Mouse (Mus musculus) MEL (cell line): ENCODE data around the gene 2310022A10Rik. TPM values are rescaled to one million over a fixed set of nuclear protein-coding genes. Genes with fewer than 3 reads are reported as not detected.

ENCODE experiments used
- DNase-seq: peaks from one replicate; pipeline ENCODE4 v3.0.0; 2011; ENCODE audit warnings: low read depth, low spot score
- H3K27ac ChIP-seq: 2 replicates; pipeline ENCODE4 v1.5.1; 2012; ENCODE audit warnings: low read depth, mild to moderate bottlenecking, control low read depth, low read length, moderate library complexity; ENCODE audit not compliant: control insufficient read depth
- H3K27me3 ChIP-seq, 2 experiments: fragments of 150-350 bp in 1 of 2; sonication (generic) in 1 of 2; 2 replicates each; pipeline ENCODE4 v1.6.1; 2012; ENCODE audit warnings: low read length in 2 of 2, mild to moderate bottlenecking in 2 of 2, improper control_type of control experiment in 1 of 2, moderate library complexity in 1 of 2; ENCODE audit not compliant: insufficient read depth in 2 of 2, control insufficient read depth in 1 of 2
- H3K36me3 ChIP-seq, 2 experiments: 2 replicates each; pipeline ENCODE4 v1.6.1; 2012 to 2014; ENCODE audit warnings: low read length in 2 of 2, improper control_type of control experiment in 1 of 2, inconsistent platforms in 1 of 2, mild to moderate bottlenecking in 1 of 2; ENCODE audit not compliant: insufficient read depth in 2 of 2, control insufficient read depth in 1 of 2
- H3K4me1 ChIP-seq, 2 experiments: fragments of 150-350 bp in 1 of 2; sonication (generic) in 1 of 2; 2 replicates each; pipeline ENCODE4 v1.6.1; 2012; ENCODE audit warnings: low read length in 2 of 2, improper control_type of control experiment in 1 of 2, mild to moderate bottlenecking in 1 of 2; ENCODE audit not compliant: insufficient read depth in 2 of 2, control insufficient read depth in 1 of 2
- H3K4me3 ChIP-seq, 2 experiments: fragments of 150-350 bp in 1 of 2; sonication (generic) in 1 of 2; 2 replicates each; pipeline ENCODE4 v1.5.1; 2012; ENCODE audit warnings: low read depth in 2 of 2, low read length in 2 of 2, mild to moderate bottlenecking in 2 of 2, moderate library complexity in 2 of 2, control low read depth in 1 of 2, improper control_type of control experiment in 1 of 2; ENCODE audit not compliant: control insufficient read depth in 1 of 2, insufficient read depth in 1 of 2
- H3K79me2 ChIP-seq: 2 replicates; pipeline ENCODE4 v1.6.1; 2012; ENCODE audit warnings: mild to moderate bottlenecking, low read length, moderate library complexity; ENCODE audit not compliant: control insufficient read depth, poor library complexity, insufficient read depth
- H3K9ac ChIP-seq: 2 replicates; pipeline ENCODE4 v1.6.1; 2012; ENCODE audit warnings: low read depth, mild to moderate bottlenecking, control low read depth, low read length, moderate library complexity; ENCODE audit not compliant: control insufficient read depth, poor library complexity, severe bottlenecking
- H3K9me3 ChIP-seq: fragments of 150-350 bp; sonication (generic); replicated peaks from 2 replicates; pipeline ENCODE4 v1.6.1; 2012; ENCODE audit warnings: mild to moderate bottlenecking, low read length, improper control_type of control experiment, moderate library complexity; ENCODE audit not compliant: insufficient read depth
- BHLHE40 ChIP-seq: IDR thresholded peaks from 2 replicates; pipeline ENCODE4 v1.6.1; 2012; ENCODE audit warnings: low read depth, mild to moderate bottlenecking, inconsistent platforms, low read length, improper control_type of control experiment, borderline replicate concordance
- ELF1 ChIP-seq: IDR thresholded peaks from 2 replicates; pipeline ENCODE4 v1.6.1; 2014; ENCODE audit warnings: low read depth, mild to moderate bottlenecking, inconsistent platforms, low read length, improper control_type of control experiment, moderate library complexity
- EP300 ChIP-seq, 2 experiments: IDR thresholded peaks; 2 replicates each; pipeline ENCODE4 v1.6.1; 2011; ENCODE audit warnings: improper control_type of control experiment in 2 of 2, low read length in 2 of 2, low read depth in 1 of 2, mild to moderate bottlenecking in 1 of 2
- ETS1 ChIP-seq: IDR thresholded peaks from 2 replicates; pipeline ENCODE4 v1.6.1; 2012; ENCODE audit warnings: low read depth, mild to moderate bottlenecking, inconsistent platforms, low read length, improper control_type of control experiment, moderate library complexity
- GATA1 ChIP-seq: IDR thresholded peaks from 2 replicates; pipeline ENCODE4 v1.6.1; 2011; ENCODE audit warnings: low read depth, low read length, improper control_type of control experiment
- JUND ChIP-seq: IDR thresholded peaks from 2 replicates; pipeline ENCODE4 v1.6.1; 2011; ENCODE audit warnings: low read depth, mild to moderate bottlenecking, improper control_type of control experiment, low read length
- MAX ChIP-seq: IDR thresholded peaks from 2 replicates; pipeline ENCODE4 v1.6.1; 2011; ENCODE audit warnings: low read length, improper control_type of control experiment
- MAZ ChIP-seq: IDR thresholded peaks from 2 replicates; pipeline ENCODE4 v1.6.1; 2012; ENCODE audit warnings: low read depth, mild to moderate bottlenecking, inconsistent platforms, low read length, improper control_type of control experiment
- MEF2A ChIP-seq: IDR thresholded peaks from 2 replicates; pipeline ENCODE4 v1.6.1; 2014; ENCODE audit warnings: low read depth, mild to moderate bottlenecking, inconsistent platforms, low read length, improper control_type of control experiment; ENCODE audit not compliant: poor library complexity, insufficient replicate concordance, severe bottlenecking; ENCODE audit errors: extremely low read depth
- MXI1 ChIP-seq: IDR thresholded peaks from 2 replicates; pipeline ENCODE4 v1.6.1; 2011; ENCODE audit warnings: mild to moderate bottlenecking, low read depth, low read length, improper control_type of control experiment
- MYB ChIP-seq: IDR thresholded peaks from 2 replicates; pipeline ENCODE4 v1.6.1; 2011; ENCODE audit warnings: mild to moderate bottlenecking, low read depth, low read length, improper control_type of control experiment
- NELFE ChIP-seq: IDR thresholded peaks from 2 replicates; pipeline ENCODE4 v1.6.1; 2011; ENCODE audit warnings: low read depth, low read length, improper control_type of control experiment
- NRF1 ChIP-seq: IDR thresholded peaks from 2 replicates; pipeline ENCODE4 v1.6.1; 2014; ENCODE audit warnings: low read depth, mild to moderate bottlenecking, inconsistent platforms, low read length, improper control_type of control experiment, moderate library complexity; ENCODE audit not compliant: poor library complexity, insufficient read depth, severe bottlenecking
- POLR2A ChIP-seq, 2 experiments: IDR thresholded peaks; 2 replicates each; pipeline ENCODE4 v1.6.1; 2011 to 2012; ENCODE audit warnings: low read length in 2 of 2, mild to moderate bottlenecking in 2 of 2, control low read depth in 1 of 2, improper control_type of control experiment in 1 of 2, low read depth in 1 of 2, moderate library complexity in 1 of 2; ENCODE audit not compliant: control insufficient read depth in 1 of 2, insufficient read depth in 1 of 2, poor library complexity in 1 of 2
- POLR2AphosphoS2 ChIP-seq: IDR thresholded peaks from 2 replicates; pipeline ENCODE4 v1.6.1; 2011; ENCODE audit warnings: low read length, improper control_type of control experiment
- RCOR1 ChIP-seq: IDR thresholded peaks from 2 replicates; pipeline ENCODE4 v1.6.1; 2012; ENCODE audit warnings: low read depth, mild to moderate bottlenecking, inconsistent platforms, low read length, improper control_type of control experiment
- SIN3A ChIP-seq: IDR thresholded peaks from 2 replicates; pipeline ENCODE4 v1.6.1; 2012; ENCODE audit warnings: low read length, improper control_type of control experiment, inconsistent platforms
- TBP ChIP-seq: IDR thresholded peaks from 2 replicates; pipeline ENCODE4 v1.8.0; 2011; ENCODE audit warnings: low read depth, low read length, improper control_type of control experiment
- TCF12 ChIP-seq: IDR thresholded peaks from 2 replicates; pipeline ENCODE4 v1.6.1; 2014; ENCODE audit warnings: low read depth, mild to moderate bottlenecking, inconsistent platforms, low read length, improper control_type of control experiment, moderate library complexity
- USF2 ChIP-seq, 2 experiments: IDR thresholded peaks; 2 replicates each; pipeline ENCODE4 v1.6.1; 2011 to 2012; ENCODE audit warnings: improper control_type of control experiment in 2 of 2, low read length in 2 of 2, borderline replicate concordance in 1 of 2, inconsistent platforms in 1 of 2, low read depth in 1 of 2, mild to moderate bottlenecking in 1 of 2; ENCODE audit not compliant: insufficient read depth in 1 of 2
- ZC3H11A ChIP-seq: IDR thresholded peaks from 2 replicates; pipeline ENCODE4 v1.6.1; 2012; ENCODE audit warnings: low read depth, mild to moderate bottlenecking, inconsistent platforms, low read length, improper control_type of control experiment
- polyA plus RNA-seq, 2 experiments: library from polyadenylated mRNA; stranded (reverse) in 1 of 2; unstranded in 1 of 2; fragments of >175 nt in 1 of 2; fragments of >200 nt in 1 of 2; gene quantifications; 2 replicates each; pipeline versions ENCODE4 v1.2.1 to v1.2.4; 2012; ENCODE audit warnings: low replicate concordance in 2 of 2, low read depth in 1 of 2; ENCODE audit not compliant: insufficient read length in 2 of 2, insufficient read depth in 1 of 2, missing spikeins in 1 of 2
- total RNA-seq: library from RNA; depleted of rRNA; stranded (reverse); fragments of 300-350 nt; gene quantifications from 2 replicates; pipeline ENCODE4 v1.2.3, GENCODE M21; 2012

The 2310022A10Rik gene
- total and polyA plus RNA-seq, 3 experiments = 6.6 to 33.2 TPM; not detected in 1

DNA sequence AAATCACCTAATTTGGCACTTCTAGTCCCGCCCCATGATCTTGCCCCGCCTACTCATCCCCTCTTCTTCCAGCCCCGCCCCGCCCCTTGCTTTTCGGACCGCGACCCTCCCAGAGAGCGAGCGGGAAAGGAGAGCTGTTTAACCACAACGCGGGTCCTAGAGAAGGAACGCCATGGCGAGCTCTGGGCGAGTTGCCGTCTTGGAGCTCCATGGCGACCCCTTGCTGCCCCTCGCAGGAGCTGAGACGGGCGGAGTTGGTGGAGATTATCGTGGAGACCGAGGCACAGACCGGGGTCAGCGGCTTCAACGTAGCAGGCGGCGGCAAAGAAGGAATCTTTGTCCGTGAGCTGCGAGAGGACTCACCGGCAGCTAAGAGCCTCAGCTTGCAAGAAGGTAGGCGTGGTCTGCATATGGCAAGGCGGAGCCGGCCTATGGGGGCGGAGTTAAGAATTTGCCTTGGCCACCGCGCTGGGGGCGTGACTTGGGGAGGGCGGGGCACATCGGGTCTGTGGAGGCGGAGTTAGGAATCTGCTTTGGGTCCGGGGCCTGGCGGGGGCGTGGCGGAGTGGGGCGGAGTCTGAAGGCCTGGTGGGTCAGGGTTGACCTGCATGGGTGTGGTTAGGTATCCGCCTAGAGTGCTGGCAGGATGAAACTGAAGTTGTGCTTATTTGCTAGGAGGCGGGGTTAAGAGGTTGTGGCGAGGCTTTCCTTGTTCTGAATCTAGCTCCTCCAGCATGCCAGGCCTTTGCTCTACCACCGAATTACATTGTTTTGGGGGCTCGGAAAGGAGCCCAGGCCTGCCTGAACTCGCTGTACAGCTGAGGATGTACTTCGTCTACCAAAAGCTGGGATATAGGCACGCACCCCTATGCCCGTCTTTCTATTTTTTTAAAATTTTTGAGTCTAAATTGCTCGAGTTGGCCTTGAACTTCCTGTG, 45.1 kb upstream of the 2310022A10Rik start:
- Histone ChIP-seq H3K36me3 (peaks cover 0 to 9% of the 10 kb centered on the region in 2 experiments; a peak in 2 of 4 replicates), H3K4me1 (peaks cover 3 to 6% of the 10 kb centered on the region in 2 experiments; a peak in 3 of 4 replicates), H3K4me3 (peak overlapping the region; percentile 84 to 87), H3K79me2 (no peaks in the 10 kb centered on the region; the same call in 1 of the 2 replicates), H3K9ac (peak overlapping the region; percentile 92), H3K27ac (peak overlapping the region; percentile 99), H3K27me3 (no peaks in the 10 kb centered on the region), H3K9me3 (no peaks in the 10 kb centered on the region)
- 0 out of 2 replicates have a peak, but pooled peaks have one; percentile 25 for TF ChIP-seq ELF1
- TF ChIP-seq SIN3A = 0 out of 2 replicates have a peak, but pooled peaks have one; percentile 22
- TF ChIP-seq EP300 (IDR thresholded peaks at IDR 0.05; ENCODE audit: low read depth in 1 of 2, low read length in 2 of 2) = no peak
- no peak for TF ChIP-seq MEF2A
- TF ChIP-seq BHLHE40 = no peak
- TF ChIP-seq NRF1 = no peak
- TF ChIP-seq TCF12 = no peak
- TF ChIP-seq POLR2A (IDR thresholded peaks at IDR 0.05; ENCODE audit: control insufficient read depth in 1 of 2, insufficient read depth in 1 of 2, low read depth in 1 of 2, low read length in 2 of 2, poor library complexity in 1 of 2) = peak; percentile 72 to 77
- TF ChIP-seq ZC3H11A = no peak
- no peak for TF ChIP-seq RCOR1
- TF ChIP-seq NELFE = peak; percentile 53
- no peak for TF ChIP-seq MYB
- TF ChIP-seq TBP = peak; percentile 66
- no peak; the same call in 1 of the 2 replicates for TF ChIP-seq POLR2AphosphoS2
- no peak for TF ChIP-seq JUND
- TF ChIP-seq GATA1 = no peak
- peak; percentile 24; the same call in 1 of the 2 replicates for TF ChIP-seq MAZ
- TF ChIP-seq MAX = no peak
- no peak for TF ChIP-seq USF2 (IDR thresholded peaks at IDR 0.05; ENCODE audit: borderline replicate concordance in 1 of 2, insufficient read depth in 1 of 2, low read depth in 1 of 2, low read length in 2 of 2)
- TF ChIP-seq MXI1 = peak; percentile 17
- TF ChIP-seq ETS1 = no peak
- peak; percentile 97 for DNase-seq
